Mouse (Mus musculus) heart, postnatal 4 days (tissue): ENCODE measurements around the gene Dmbt1. TPM values are rescaled to one million over a fixed set of nuclear protein-coding genes. Genes with fewer than 3 reads are reported as not detected.

Experiments used
- total RNA-seq, 2 experiments: library from RNA; stranded (reverse); gene quantifications; 2 replicates each; pipeline ENCODE4 v1.2.3; 2021

Dmbt1 gene
- total RNA-seq, 2 experiments from 2014 or later = not detected

Other genes with a start within 250 kb of the Dmbt1 start
- gene Plekha1, start 166.3 kb upstream of the Dmbt1 start, total RNA-seq = 10 to 100 TPM; 60.1 TPM
- 100 to 1,000 TPM; 125 to 139 TPM for gene Htra1, start 95.9 kb upstream of the Dmbt1 start, total RNA-seq
- gene 4933402N03Rik, start 114.3 kb downstream of the Dmbt1 start, total RNA-seq = not detected
- 10 to 100 TPM in 1 of 2 experiments, 1 to 10 TPM in 1; 9.2 to 11.3 TPM for gene 5430419D17Rik, start 142.3 kb downstream of the Dmbt1 start, total RNA-seq